Mouse (Mus musculus) kidney, adult 2 months (tissue): ENCODE measurements around the gene Tmprss6.

Source experiments
- CTCF ChIP-seq: fragments of 200-500 bp; conservative IDR thresholded peaks from 2 replicates; pipeline ENCODE4 v1.5.1; 2011; ENCODE audit warnings: low read depth, mild to moderate bottlenecking, control low read depth, low read length, moderate library complexity, mixed read lengths; ENCODE audit not compliant: insufficient read depth, insufficient read length
- POLR2A ChIP-seq: fragments of 200-500 bp; IDR thresholded peaks from one replicate; pipeline ENCODE4 v1.6.1; 2011; ENCODE audit warnings: low read depth, low read length, control low read depth

DNA sequence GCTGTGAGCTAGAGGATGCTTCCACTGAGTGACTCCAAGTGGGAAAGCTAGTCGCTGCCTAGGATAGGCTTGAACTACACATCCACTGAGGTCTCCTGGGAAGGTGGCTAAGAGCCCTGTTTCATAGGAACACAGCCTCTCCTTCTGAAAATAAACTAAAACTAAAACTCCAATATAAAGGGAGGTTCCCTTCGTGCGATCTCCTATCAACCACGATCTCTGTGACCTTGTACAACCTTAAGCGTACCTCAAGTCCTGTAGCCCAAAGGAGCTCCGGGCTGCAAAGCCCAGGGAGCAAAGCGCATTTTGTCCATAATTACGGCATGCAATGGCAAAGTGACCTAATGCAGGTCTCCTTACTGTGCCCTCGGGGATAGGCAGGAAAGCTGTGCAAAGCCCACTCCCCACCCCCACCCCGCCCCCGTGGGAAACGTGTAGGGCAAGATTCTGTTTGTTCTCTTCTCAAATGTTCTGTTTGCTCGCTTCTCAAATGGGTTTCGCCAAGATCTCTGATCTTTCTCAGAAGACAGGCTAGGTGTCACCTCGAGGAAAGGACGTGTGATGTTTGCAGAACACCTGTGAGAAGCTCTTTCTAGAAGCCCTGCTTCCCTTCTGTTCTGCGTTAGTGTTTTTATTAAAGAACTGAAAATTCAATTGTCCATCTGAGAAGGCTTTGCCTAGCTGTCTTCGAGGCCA lies 34.2 kb upstream of the Tmprss6 start:
- TF ChIP-seq CTCF = no peak
- no peak for TF ChIP-seq POLR2A
